Mouse (Mus musculus): Measurements from ENCODE around the gene Dock6.
"Not testable (repeated sequence)": the region's sequence is repeated elsewhere in the genome, so short reads cannot be mapped to it uniquely, and the experiment has no call there.

Gene Dock6

DNA sequence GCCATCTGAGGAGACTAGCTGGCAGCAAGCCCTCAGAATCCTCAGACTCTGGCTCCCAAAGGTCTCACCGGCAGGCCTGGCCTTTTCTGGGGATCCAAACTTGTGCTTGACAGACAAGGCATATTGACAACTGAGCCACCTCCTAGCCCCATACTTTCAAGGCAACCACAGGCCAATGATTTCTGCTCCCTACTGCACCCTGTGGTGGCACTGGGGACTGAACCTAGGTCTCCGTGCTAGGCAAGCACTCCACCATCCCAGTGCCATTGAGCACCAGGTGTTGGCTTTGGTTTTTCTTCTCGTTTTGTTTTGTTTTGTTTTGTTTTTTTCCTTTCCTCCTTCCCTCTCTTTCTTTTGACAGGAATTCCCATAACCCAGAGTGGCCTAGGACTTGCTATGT, 43.9 kb downstream of the Dock6 start:
- no peak for DNase-seq (ENCODE audit: inconsistent ontology term)

DNA sequence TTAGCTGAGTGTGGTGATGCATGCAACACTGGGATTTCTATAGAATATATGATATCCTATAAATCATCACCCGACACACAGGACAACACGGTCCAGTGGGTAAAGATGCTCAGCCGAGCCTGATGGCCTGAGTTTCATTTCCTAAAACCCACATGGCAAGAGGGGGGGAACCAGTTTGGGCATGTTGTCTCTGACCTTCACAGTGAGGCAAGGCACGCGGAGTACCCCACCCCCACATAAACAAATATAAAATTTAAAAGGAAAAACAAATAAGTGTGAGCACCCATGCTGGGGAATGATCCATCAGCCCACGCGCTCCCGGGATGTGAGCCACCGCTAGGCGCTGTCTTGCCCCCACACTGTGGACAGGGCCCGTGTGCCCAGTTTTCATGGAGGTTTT, 45.5 kb downstream of the Dock6 start:
- no peak for DNase-seq (ENCODE audit: inconsistent ontology term)

DNA sequence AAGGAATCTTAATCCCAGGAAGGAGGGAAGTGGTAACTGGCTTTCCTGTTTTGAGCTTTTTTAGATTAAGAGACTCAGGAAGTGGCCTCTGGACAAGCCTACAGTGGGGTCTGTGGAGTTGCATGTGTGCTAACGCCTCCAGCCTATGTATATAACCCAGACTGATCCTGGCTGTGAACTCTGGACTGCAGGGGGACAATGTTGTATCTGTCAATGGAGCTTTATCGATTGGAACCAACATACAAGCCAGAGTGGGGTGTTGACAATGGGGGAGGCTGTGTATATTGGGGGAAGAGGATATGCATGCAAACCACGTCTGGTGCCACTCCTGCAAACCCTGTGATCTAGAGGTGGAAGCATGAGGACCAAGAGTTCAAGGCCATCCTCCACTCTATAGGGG, 46.1 kb downstream of the Dock6 start:
- no peak for DNase-seq (ENCODE audit: inconsistent ontology term)

DNA sequence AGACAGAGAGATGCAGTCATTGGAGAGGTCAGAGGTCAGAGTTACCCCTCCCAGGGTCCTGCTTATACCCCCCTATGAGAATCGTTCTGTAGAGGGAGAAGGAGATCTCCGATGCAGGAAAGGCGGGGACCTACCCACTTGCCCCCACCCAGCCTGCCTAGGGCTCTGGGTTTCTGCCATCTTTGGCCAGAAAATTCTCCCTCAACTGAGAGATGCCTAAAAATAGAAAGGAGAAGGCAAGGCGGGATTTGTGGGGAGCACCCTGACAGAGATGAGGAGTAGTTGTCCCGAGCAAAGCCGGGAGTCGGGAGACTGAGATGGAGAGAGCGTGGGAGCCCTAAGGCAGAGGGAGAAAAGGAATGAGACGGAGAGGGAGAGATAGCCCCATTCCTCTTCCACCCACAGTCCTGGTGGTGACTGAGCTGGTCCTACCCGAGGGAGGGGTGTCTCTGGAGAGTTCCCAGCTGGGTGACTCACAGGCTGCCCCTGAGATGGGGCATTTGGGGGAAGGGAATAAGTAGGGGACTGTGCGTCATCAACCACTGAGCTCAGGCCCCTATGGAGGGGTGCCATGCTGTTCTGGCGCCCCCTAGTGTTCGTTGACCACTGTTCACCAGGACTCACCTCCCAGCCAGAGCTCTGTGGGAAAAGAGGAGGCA, 48.3 kb downstream of the Dock6 start:
- DNase-seq (ENCODE audit: inconsistent ontology term) = peak; percentile 97

DNA sequence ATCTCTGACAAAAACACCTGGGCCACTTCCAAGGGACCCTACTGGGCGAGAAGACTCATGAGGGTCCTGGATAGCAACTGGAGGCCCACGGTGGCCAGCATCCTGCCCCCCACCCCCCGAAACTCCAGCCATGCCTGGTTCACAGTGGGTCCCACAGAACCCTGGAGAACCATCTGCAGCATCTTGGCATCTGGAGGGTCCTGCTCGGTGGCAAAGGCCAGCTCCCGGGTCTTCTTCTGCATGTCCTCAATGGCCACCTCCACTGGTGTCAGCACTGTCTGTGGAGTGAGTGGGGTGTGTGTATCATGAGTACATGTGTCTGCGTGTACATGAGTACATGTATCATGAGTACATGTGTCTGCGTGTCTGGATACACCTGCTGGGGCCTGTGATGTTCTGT, 50.8 kb downstream of the Dock6 start:
- DNase-seq (ENCODE audit: inconsistent ontology term) = no peak

DNA sequence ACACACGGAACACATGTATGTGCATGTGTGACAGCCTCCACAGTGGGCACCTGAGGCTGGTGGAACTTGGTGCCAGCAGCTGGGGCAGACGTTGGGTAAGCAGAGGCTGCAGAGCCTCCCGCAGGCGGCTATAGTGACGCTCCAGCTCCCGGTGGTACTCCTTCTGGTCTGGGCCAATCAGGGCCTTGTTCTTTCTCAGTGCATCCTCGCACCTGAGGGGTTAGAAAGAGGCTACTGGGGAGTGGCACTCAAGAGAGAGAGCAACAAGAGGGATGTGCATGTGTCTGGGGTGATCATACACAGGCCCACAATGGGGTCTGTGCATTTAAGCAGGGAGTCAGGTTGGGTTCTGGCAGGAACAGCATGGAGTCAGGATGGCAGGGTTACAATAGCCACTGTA, 51.3 kb downstream of the Dock6 start:
- no peak for DNase-seq (ENCODE audit: inconsistent ontology term)

DNA sequence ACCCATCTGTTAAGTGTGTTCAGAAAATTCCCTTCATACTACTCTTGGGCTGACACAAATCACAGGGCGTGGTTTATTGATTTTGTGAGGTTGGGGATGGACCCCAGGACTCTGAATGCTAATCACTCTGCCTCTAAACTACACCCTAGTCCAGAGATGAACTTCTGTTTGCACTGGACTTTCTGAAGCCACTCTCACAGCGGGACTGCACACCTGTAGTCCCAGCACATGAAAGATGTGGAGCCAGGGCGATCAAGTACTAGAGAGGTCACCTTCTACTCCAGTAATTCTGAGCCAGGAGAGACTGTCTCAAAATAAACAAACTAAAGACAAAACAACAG, 53.5 kb downstream of the Dock6 start:
- no peak for DNase-seq (ENCODE audit: inconsistent ontology term)

DNA sequence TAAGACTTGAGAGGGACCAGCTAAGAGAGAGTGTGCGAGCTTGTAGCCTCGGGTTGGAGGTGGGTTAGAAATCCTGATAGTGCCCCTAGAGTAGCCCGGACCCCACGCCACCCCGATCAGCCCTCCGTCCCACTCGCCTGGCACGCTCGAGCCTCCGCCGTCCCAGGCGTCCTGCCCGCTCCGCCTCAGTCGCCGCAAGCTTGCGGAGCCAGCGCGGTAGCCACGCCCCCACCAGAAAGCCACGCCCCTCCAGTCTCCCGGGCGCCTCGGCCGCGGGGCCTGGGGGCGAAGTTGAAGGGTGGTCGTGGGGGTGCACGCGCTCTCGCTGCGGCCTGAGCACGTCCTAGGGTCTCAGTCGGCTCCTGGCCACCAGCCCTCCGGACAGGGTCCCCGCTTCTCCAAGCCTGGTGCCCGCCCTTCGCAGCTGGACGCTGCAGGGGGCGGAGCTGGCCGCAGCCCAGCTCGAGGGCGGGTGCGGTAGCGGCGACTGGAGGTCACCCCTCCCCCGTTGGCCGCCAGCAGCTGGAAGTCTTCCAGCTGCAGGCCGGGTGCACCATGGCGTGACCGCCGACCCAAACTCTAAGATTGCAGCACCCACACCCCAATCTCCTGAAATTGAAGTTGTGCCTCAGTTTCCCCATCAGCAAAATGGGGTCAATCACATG, 54.0 kb downstream of the Dock6 start, which contains the start of gene Kank2:
Kank2 (minus strand) TSS at position 400 of the 665 bp plus-strand sequence.
- peak; percentile 89 for DNase-seq (ENCODE audit: inconsistent ontology term)

DNA sequence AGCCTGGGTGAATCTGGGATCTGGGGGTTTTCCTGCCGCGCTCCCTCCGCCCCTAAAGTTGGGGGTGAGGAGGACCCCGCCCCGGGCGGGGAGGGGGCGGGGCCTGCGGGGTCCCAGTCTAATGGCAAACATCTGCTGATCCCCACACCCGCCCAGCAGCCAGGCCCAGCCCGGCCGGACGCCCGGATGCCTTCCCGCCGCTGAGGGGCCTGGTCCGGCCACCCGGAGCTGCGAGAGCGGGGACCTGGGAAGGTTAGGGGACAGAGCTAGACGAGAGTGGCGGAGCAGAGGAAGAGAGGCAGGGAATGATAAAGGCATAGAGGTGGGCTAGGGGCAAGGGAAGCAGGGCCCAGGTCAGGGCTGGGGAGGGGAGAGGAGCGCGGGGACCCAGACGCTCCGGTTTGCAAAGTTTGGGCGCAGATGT, 54.5 kb downstream of the Dock6 start:
- peak; percentile 79 for DNase-seq (ENCODE audit: inconsistent ontology term)

DNA sequence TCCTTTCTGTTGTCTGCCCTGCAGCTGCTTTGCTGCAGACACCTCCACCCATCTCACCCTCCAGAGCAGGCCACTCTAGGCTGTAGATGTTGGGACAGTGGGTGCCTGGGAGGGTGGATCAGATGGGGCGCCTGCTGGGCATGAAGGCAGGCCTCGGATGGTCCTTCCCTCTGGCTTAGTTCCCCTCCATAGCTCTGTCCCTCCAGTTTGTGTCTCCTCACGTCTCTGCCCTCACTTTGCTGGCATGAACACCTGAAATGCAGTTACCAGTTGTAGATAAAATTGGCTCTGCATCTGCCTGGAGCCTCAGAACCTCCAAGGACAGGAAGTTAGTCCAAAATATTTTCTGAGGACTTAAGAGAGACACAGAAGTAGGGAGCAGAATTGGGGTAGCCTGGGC, 55.5 kb downstream of the Dock6 start:
- DNase-seq (ENCODE audit: inconsistent ontology term) = no peak

DNA sequence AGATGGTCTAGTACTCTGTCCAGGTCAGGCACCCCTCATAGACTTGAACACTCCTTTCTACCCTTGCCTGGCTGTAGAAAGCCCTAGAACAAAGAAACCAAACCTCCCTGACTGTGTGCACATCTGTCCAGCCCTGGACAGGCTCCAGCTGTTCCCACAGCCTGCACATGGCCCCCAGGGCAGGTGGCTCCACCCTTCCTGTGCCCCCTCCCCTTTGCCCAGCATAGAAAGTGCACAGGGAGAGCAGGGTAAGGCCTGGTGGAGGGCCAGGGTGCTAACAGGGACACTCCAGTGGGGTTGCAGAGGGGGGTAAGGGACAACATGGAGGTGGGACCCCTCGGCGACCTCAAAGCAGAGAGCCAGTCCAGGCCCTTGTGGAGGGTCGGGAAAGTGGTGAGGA, 56.2 kb downstream of the Dock6 start:
- DNase-seq (ENCODE audit: inconsistent ontology term) = no peak

DNA sequence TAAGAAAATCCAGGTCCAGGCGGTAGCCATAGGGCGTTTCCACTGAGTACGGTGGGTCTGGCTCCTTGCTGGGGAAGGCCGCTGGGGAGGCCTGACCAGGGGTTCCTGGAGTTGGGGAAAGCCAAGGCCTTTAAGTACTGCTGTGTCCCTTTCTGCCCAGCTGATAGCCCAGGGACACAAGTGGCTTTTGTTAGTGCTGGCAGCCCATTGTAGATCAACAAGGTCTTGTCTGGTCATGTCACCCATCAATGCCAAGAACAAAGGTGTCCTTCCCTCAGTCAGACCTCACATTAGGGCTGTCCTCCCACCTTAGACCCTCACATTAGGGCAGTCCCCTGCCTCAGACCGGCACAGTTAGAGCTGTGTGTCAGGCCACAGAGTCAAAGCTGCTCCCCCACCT, 56.9 kb downstream of the Dock6 start:
- DNase-seq (ENCODE audit: inconsistent ontology term) = no peak

DNA sequence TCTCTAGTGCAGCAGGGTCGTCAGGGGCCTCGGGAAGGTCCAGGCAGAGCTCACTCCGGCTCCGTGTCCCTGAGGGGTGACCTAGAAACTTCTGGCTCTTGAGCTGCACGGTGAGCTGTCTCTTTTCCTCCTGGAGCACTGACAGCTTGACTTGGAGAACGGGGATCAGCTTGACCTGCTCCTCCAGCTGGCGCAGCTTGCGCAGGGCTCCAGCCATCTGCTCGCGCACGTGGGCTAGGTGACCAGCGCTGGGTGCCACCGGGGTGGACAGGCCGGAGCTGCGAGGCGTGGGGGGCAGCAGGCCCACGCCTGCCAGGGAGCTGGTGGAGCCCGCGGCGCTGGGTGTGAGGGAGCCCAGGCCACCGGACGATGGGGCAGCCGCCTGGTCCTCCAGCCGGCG, 57.5 kb downstream of the Dock6 start:
- DNase-seq (ENCODE audit: inconsistent ontology term) = no peak

DNA sequence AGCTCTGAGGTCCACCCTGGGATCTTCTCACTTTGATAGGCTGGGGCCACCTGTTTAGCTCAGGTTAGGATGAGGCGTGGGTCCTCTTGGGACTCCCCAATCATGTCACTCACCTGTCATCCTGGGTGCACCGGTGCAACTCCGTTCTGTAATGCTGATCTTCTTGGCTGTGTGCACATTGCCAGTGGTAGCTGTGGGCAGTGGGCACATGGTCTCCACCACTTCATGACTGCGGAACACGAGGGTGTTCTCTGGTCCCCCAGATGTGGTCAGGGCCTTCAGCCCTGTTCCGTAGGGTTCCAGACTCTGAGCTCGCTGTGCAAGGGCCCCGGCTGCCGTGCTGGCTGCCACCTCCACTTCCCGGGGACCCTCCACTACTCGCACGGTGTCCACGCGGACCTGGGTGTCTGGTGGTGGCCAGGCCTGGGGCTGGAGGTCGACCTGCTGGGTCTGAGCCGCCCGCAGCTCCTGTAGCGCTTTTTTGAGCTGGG, 58.0 kb downstream of the Dock6 start:
- DNase-seq (ENCODE audit: inconsistent ontology term) = no peak

DNA sequence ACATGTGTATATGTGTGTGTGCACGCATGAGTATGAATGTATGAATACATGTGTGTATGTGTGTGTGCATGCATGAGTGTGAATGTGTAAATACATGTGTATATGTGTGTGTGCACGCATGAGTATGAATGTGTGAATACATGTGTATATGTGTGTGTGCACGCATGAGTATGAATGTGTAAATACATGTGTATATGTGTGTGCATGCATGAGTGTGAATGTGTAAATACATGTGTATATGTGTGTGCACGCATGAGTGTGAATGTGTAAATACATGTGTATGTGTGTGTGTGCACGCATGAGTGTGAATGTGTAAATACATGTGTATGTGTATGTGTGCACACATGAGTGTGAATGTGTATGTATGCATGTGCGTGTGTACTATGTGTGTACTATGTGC, 58.9 kb downstream of the Dock6 start:
- DNase-seq (ENCODE audit: inconsistent ontology term) = not testable (repeated sequence)

DNA sequence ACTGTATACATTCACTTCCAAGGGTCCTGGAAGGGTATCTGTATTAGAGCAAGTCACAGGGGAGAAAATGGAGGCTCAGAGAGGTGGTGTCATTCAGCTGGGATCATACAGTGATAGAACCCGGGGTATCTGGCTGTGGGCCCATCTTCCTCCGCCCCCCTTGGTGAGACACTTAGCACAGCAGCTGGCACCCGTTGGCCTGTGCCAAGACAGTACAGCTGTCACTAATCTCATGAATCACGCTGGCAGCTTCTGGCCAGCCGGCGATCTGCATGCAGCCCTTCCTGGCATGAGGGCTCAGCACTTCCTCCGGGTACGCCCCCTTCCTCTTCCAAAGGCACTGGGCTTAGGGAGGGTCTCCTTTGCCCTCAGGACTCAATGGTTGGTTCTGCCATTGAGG, 59.8 kb downstream of the Dock6 start:
- peak; percentile 52 for DNase-seq (ENCODE audit: inconsistent ontology term)

DNA sequence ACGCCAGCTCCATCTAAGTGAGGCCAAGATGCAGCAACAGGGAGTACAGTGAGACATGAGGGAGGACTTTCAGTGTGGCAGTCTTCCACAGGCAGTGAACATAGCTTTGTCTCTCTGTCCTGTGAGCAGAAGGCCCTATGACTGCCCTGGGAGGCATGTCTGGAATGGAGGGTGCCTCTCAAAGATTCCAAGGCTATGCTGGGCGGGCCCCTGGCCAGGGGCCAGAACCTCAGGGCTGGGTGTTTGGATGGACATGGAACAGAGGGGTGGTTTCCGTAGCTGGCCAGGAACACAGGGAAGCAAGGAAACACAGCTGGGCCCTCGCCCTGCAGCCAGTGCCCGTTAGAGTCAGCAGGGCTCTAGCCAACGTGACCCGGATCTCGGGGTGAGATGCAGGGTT, 60.6 kb downstream of the Dock6 start:
- peak; percentile 100 for DNase-seq (ENCODE audit: inconsistent ontology term)

DNA sequence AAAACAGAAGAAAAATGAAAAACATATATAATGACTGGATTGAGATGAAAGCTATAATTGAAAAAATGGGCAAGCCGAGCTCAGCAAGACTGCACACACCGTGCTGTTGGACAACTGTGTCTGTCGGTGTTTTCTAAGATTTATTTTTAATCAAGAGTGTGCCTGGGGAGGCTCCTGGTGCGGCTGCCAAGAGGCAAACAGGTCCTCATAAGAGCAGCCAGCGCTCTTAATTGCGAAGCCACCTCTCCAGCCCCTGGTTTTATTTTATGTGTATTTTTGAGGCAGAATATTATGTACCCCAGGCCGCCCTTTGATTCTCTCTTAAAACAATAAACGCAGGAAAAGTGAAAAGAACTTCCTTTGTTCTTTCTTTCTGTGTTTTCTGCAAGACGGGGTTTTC, 64.2 kb downstream of the Dock6 start:
- DNase-seq (ENCODE audit: inconsistent ontology term) = no peak

DNA sequence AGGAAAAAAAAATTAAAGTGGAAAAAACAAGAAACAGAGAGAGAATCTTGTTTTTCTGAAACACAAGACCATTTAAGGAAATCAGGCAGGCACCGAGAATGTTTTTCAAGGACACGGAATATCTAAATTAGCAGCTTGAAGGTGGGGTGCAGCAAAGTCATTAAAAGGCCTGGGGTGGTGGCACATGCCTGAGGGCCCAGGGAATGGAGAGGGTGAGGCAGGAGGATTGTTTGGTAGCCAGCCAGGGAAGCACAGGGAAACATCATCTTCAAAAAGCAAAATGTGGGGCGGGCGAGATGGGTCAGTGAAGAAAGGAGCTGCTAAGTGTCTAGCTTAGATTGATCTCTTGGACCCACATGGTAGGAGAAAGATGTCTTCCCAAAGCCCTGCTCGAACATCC, 64.8 kb downstream of the Dock6 start:
- no peak for DNase-seq (ENCODE audit: inconsistent ontology term)

DNA sequence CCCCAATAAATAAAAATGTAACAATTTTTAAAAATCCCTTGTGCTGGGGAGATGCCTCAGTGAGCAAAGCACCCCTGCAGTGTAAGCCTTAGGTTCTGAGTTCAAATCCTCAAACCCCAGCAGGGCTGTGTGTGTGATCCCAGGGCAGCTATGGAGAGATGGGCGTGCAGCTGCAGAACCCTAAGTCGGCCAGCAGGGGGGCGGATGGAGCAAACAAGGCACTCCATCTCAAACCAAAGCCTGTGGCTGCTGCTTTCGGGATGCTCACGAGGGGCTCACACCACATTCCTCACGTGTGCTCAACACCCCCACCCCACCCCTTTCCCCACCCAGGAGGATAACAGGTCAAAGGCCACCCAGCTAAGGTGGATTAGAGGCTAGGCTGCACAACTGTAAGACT, 65.5 kb downstream of the Dock6 start:
- peak; percentile 51 for DNase-seq (ENCODE audit: inconsistent ontology term)

DNA sequence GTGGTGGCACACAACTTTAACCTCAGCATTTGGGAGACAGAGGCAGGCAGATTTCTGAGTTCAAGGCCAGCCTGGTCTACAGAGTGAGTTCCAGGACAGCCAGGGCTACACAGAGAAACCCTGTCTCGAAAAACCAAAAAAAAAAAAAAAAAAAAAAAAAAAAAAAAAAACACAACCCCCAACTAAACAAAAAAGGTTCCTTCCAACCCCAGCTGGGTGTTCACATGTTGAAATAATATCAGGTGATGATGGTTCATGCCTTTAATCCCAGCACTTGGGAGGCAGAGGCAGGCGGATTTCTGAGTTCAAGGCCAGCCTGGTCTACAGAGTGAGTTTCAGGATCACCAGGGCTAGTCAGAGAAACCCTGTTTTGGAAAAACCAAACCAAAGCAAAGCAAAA, 66.1 kb downstream of the Dock6 start:
- not testable (repeated sequence) for DNase-seq (ENCODE audit: inconsistent ontology term)

DNA sequence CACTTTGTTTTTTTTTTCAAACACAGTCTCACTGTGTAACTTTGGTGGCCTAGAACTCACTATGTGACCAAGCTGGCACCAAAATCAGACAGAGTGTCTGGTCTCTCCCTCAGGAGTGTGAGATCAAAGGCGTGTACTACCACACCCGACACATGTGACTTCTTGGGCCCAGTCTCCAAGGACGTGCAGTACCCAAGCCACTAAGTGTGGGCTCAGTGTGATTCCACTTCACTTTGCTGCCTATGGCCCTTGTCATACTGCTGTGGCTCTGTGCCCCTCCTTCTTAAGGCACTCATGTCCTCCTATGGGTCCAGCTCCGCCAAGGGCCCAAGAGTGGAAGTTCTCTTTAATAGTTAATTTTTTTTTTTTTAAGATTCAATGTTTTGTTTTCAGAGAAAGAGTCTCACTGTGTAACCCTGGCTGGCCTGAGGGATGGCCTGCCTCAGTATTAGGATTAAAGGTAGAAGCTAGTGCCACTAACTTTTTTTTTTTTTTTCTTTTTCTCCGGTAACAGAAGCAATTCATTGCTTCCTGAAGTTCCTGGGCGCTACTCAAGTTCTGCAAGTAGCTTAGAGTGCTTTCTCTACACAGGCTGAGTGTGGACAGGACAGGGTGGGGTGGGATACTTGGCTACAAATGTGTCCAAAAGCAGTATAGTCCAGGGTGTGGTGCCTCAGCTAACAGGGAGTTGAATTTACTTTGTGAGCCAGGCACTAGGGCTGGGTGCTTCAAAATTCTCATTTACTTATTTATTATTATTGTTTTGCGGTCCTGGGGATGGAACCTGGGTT, 67.7 kb downstream of the Dock6 start:
- no peak for DNase-seq (ENCODE audit: inconsistent ontology term)

All from Muller cell, postnatal 12 days (primary cell).